Mouse (Mus musculus) gastrocnemius, postnatal 36 days (tissue): ENCODE measurements around the gene Dnase1. TPM values are rescaled to one million over a fixed set of nuclear protein-coding genes. Genes with fewer than 3 reads are reported as not detected.
A peak's percentile ranks its signal among the peaks of the same experiment; 100 is the strongest.
"Not testable (repeated sequence)": the region's sequence is repeated elsewhere in the genome, so short reads cannot be mapped to it uniquely, and the experiment has no call there.

Source experiments
- DNase-seq, 2 experiments: peaks; one replicate each; pipeline ENCODE4 v3.0.0; 2022
- intact Hi-C: fragments of 180-260 bp; cut with DNase I; formaldehyde crosslinking; loops from one replicate; pipeline ENCODE4 v1.15.1; 2025
- microRNA-seq, 2 experiments: library from miRNA; unstranded; fragments of <30 nt; microRNA quantifications; one replicate each; pipeline ENCODE4 v1.2.0; 2021
- total RNA-seq, 2 experiments: library from RNA; stranded (reverse); gene quantifications; 2 replicates each; pipeline ENCODE4 v1.2.3; 2021

The Dnase1 gene
- total RNA-seq, 2 experiments from 2014 or later: not detected

DNA sequence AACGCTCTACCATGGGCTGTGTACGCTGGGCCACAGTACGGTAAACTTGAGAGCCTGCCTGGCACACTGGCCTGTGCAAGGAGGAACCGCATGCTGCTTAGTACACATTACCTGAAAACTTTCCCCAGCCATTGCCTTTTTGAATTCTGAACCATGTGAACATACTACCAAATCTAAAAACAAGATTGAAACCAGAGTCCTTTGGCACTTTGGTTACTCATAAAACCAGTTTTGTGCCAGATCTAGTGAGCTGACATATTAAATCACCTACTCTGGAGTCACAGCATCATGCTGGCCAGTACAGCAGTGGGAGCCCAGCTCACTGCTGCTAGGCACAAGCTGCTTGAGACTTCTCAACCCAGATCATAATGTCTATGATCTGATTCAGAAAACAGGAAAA, 4.9 kb downstream of the Dnase1 start:
- DNase-seq: no peak
- intact Hi-C loops: no loop called here

DNA sequence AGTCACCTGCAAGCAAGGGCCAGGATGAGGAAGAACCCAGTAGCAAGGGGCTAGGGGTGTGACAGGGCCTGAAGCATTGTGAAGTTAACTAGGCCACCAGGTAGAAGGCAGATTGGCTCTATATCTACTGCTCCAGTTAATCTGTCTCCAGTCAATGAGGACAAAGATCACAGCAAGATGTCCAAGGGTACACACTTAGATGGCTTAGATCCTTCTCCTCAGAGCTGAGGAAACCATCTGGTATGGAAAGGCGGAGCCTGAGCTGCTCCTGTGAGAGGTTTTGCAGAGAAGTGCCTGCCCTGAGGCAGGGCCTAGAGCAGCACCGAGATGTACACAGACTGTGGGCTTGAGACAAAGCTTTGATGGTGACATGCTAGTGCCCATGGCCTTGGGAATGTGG, 7.4 kb downstream of the Dnase1 start:
- no peak for DNase-seq
- intact Hi-C loops: no loop called here

DNA sequence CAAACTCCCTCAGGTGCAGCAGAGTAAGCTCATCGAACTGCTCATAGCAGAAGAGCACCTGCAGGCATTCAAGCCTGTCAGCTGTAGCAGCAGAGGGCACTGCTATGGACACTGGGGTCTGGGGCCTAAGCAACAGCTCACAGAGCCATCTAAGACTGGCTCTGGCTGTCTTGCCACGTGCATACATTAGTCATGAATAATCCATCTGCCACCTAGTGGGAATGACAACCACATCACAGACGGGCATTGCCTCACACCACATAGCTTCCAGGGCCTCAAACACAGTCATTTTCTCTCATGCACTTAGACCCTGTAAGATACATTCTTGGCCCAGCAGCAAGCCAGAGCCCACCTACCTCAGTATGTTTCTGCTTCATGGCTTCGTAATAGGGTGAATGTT, 8.8 kb downstream of the Dnase1 start:
- intact Hi-C loops: no loop called here
- no peak for DNase-seq

DNA sequence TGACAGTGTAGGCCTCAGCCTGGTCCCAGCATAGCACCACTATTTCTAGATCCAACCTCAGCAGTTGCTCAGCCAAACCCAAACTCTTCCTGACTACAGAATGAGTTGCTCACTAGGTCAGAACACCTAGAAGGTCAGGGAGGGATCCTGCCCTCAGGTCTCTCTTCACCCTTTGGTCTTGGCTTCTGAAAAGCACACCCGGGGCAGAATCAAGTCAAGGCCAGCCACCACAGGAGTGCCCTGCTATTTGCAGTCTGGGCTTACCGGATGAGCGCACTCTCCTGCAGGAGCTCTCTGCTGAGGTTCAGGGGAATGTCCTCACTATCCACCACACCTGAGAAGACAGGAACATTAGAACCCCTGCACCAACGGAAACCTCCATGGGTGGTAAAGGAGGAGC, 15.9 kb downstream of the Dnase1 start:
- intact Hi-C loops: no loop called here
- no peak for DNase-seq

DNA sequence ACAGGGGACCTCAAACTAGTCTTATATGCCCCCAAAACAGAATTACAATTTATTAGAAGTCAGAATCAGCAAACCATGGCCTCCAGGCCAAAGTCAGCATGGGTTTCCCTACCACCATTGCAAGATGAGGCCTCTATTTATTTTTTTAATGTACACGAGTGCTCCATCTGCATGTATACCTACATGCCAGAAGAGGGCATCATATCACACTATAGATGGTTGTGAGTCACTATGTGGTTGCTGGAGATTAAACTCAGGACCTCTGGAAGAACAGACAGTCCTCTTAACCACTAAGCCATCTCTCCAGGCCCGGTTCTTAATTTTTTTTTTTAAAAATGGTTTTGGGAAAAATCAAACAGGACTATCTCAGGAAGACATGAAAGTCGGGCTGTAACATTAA, 17.1 kb downstream of the Dnase1 start:
- intact Hi-C loops: no loop called here
- no peak for DNase-seq

DNA sequence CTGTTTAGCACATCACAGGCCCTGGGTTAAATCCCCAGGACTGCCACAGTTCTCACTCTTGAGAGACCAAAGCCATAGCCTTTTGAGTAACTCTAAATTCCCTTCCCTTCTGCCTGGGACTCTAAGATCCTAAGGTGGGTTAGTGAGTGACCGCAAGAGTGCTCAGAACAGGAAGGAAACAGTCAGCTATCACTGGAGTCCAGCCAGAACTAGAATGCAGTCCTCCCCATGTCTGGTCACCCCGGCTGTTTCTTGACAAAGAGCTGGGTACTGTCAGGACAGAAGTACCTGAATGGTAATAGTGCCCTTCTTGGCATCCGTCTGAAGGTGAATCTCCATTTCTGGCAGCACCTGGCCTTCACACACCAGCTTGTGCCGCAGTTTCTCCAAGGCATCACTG, 28.2 kb downstream of the Dnase1 start:
- intact Hi-C loops: loop anchor here (5.0 kb wide), 2 partner anchors 202 to 222 kb away; no protein-coding TSS in a partner anchor
- DNase-seq: no peak

DNA sequence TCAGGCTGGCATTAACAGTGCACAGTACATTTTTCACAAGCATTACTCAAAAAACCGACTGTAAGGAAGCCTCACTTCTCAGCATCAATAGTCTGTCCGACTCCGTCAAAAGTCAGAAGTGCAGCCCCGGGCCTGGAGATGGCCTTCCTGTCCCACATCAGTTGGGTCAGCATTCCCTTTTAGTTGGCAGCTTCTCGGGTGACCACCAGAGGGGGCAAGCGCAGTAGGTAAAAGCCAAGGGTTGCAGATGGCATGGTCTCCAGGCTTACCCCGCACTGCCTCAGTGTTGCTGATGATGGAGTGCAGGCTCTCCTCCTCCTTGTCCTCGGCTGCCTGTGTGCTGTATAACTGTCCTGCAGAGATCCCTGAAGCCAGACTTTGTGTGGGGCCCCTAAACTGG, 31.8 kb downstream of the Dnase1 start:
- DNase-seq: peak; percentile 41
- intact Hi-C loops: loop anchor here (5.0 kb wide), 2 partner anchors 199 to 219 kb away; no protein-coding TSS in a partner anchor

DNA sequence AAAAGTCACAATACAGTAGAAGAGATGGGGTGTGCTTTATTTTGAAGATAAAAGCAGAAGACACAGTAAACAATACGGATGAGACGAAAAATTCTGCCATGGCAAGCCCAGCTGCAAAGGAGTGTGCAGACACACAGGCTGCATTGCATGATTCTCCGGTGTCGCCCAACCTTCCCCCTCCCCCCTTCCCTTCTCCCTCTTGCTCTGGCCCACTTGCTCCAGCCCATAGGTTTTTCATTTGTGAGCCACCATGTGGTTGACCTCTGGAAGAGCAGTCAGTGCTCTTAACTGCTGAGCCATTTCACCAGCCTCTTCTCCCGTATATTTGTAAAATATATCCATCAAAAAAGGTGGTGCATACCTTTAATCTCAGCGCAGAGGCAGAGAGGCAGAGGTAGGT, 37.6 kb downstream of the Dnase1 start:
- DNase-seq: no peak
- intact Hi-C loops: no loop called here

DNA sequence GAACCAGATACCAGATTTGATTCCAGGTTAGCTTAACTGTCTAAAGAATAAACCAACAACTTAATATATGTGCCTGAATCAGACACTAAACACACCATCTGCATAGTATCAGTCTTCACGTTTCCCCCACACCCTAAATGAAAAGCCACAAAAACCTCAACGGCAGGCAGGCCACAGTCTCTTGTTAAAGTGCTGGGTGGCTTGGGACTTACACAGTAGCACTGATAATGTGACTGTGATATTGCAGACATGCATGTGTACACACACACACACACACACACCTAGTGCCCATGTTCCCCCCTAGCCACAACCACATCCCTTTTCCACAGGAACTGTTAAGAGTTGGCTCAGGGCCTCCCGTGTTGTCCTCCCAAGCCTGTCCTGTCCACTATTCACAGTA, 38.1 kb downstream of the Dnase1 start:
- intact Hi-C loops: loop anchor here (5.0 kb wide), 1 partner anchor 137 kb away; the partner anchor contains the start of gene Crebbp
- DNase-seq: no peak

DNA sequence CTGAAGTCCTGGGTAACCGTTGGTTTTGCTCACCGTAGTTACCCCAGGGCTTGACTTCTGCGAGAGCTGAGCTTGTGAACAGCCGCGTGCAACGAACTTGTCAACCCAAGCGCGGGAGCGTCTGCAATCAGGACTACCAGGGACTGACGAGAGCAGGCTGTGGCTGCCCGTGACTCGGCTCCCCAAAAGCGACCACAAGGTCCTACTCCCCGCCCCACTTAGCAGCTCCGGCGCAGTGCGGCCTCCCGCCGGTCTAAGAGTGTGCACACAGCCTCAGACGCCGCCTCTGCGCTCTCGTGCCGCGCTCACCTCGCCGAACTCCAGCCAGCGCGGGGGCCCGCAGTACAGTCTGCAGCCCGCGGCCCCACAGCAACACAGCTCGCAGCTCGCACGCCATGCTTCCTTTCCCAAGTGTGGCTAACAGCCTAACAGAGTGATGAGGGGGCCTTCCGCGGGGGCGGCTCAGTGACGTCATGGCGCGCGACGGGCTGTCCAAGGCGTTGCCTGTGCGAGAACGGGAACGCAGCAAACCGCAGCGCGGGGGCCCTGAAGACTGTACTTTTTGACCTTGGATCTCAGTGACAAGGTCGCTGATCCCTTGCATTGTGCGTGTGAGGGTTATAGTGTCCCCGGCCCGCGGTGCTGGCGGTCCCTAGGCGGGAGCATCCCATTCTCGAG, 40.8 kb downstream of the Dnase1 start, which contains the start of gene Trap1:
Gene Trap1, minus strand, starts transcription at position 444 of the 678 bp plus-strand sequence.
- intact Hi-C loops: loop anchor here (5.0 kb wide), 1 partner anchor 135 kb away; the partner anchor contains the start of gene Crebbp
- DNase-seq: peak; percentile 89 to 95

DNA sequence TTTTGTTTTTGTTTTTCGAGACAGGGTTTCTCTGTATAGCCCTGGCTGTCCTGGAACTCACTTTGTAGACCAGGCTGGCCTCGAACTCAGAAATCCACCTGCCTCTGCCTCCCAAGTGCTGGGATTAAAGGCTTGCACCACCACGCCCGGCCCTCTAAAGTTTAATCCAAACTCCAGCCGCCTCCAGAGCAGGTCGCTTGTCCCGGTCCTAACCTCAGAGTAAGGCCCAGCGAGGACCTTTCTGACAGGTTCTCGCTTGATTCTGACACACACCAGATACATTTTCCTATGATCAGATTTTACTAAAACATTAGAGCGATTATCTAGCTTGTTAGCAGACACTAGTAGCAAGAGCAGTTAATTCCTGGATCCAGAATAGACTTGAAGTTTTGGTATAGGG, 41.6 kb downstream of the Dnase1 start:
- DNase-seq: not testable (repeated sequence)
- intact Hi-C loops: loop anchor here (5.0 kb wide), 1 partner anchor 134 kb away; the partner anchor contains the start of gene Crebbp

DNA sequence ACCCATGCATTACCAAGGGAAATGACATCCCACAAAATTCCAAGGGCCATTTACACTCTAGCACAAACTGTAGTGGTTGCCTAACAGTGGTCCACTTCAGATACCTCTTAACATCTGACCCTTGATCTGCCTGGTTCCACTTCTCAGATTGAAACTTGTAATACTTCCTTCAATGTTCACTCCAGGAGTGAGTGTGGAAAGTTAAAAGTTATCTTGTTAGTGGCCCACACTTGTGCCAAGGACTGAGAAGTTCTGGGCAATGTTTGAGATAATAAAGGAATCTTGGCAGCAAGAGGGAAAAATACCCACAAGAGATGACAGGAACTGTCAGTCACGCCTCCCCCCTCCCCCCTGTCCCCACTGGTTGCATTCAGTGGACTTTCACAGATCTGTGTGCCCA, 42.9 kb downstream of the Dnase1 start:
- no peak for DNase-seq
- intact Hi-C loops: loop anchor here (5.0 kb wide), 1 partner anchor 133 kb away; the partner anchor contains the start of gene Crebbp

DNA sequence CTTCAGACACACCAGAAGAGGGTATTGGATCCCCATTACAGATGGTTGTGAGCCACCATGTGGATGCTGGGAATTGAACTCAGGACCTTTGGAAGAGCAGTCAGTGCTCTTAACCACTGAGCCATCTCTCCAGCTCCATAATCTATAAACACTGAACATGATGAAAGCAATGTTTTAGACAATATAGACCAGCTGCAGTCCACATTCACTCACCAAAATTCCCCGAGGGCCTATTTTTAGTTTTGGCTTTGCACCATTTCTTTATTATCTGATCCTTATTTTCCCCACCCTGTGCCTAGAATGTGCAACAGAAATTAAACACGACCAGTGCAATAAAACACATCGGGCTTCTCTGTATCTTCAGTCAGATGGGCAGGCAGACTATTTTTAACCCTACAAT, 43.7 kb downstream of the Dnase1 start:
- DNase-seq, intact Hi-C loops: not testable (repeated sequence)

DNA sequence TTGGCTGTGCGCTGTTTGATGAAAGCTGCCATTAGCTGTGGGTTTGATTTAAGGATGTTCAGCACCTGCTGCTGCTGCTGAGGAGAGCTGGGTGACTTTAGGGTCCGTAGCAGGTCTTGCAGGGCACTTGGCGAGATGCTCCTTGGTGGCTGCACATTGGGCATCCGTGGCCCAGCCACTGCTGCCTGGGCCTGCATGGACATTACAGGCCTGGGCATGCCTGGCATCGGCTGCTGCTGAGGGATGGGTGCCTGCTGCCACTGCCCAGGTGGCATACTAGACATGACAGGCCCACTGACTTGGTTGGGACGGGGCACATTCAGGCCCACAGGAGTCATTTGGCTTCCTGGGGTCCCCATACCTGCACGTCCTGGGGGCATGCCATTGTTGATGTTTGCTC, 48.3 kb downstream of the Dnase1 start:
- no peak for DNase-seq
- intact Hi-C loops: loop anchor here (5.0 kb wide), 1 partner anchor 42 kb away; no protein-coding TSS in a partner anchor

DNA sequence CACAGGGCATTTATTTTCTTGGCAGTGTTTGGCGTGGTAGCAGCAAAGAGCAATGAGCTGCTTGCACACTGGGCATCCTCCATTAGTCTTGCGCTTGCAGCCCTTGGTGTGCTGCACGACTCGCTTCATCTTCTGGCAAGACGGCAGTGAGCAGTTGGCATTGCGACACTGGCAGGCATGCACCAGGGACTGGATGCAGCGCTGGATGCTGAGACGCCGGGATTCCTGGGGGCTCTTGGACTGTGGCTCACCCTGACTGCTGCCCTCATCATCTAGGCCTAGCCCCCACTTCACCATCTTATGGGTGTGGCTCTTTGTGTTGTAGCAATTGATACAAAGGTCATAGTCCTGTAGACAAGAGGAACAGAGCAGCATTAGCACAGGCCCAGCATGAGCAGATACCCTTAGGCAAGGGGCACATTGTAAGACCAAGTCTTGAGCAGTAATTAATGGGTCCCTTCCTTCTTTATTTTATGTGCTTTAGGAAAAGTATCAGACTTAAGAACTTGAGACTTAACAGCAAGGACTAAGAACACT, 49.2 kb downstream of the Dnase1 start:
- no peak for DNase-seq
- intact Hi-C loops: loop anchor here (5.0 kb wide), 1 partner anchor 41 kb away; no protein-coding TSS in a partner anchor

DNA sequence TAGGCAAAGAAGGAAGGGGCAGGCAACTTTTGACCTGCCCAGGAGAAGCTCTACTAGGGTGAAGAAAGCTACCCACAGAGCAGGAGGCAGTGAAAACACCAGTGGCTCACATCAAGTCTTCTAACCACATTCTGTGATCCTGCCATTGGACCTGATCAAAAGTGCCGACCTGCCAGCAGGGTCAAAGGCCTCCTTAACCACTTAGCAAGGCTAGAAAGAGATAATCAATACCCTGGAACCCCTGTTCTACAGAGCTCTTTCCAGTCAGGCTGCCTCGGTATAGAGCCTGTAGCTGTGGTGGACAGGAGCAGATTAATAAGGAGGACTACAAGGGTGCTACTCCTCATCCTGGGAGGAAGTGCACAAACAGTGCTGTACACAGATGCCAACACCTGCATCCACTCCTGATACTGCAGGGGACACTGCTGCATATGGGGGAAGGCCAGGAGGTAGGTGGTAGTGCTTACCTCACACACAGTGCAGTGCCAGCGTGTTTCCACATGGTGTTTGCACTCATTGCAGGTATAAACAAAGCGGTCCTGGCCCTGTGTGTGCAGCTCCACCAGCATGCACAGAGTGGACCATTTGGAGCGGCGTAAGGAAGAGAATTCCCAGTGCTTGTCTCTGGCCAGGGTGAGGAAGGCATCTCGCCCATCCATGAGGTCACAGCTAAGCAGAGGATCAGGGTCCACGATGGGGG, 50.6 kb downstream of the Dnase1 start:
- DNase-seq: no peak
- intact Hi-C loops: loop anchor here (5.0 kb wide), 1 partner anchor 40 kb away; no protein-coding TSS in a partner anchor

Small RNAs within 50 kb of the gene (microRNA-seq; reads per million reads assigned to microRNA genes)
- gene Gm23413: 0 reads per million in 2 experiments

Other genes with a start within 250 kb of the Dnase1 start
- not detected for gene Olfr15, start 206.1 kb upstream of the Dnase1 start, total RNA-seq
- 1 to 10 TPM; 1.2 to 1.6 TPM for gene Zfp174, start 189.7 kb upstream of the Dnase1 start, total RNA-seq
- gene Naa60, start 164.6 kb upstream of the Dnase1 start, total RNA-seq: 10 to 100 TPM; 30.5 to 33.2 TPM
- 1 to 10 TPM; 5.6 to 7.0 TPM for gene Zfp597, start 152.4 kb upstream of the Dnase1 start, total RNA-seq
- not detected for gene Gm20695, start 152.3 kb upstream of the Dnase1 start, total RNA-seq
- 1 to 10 TPM; 2.1 to 2.6 TPM for gene 1700037C18Rik, start 128.3 kb upstream of the Dnase1 start, total RNA-seq
- 1 to 10 TPM; 7.6 to 9.1 TPM for gene Cluap1, start 128.1 kb upstream of the Dnase1 start, total RNA-seq
- 1 to 10 TPM; 1.3 to 3.5 TPM for gene Nlrc3, start 60.3 kb upstream of the Dnase1 start, total RNA-seq
- gene Slx4, start 33.2 kb upstream of the Dnase1 start, total RNA-seq: 1 to 10 TPM; 4.8 to 6.5 TPM
- gene Trap1, start 40.9 kb downstream of the Dnase1 start, total RNA-seq: 100 to 1,000 TPM; 102 to 117 TPM
- gene Crebbp, start 177.1 kb downstream of the Dnase1 start, total RNA-seq: 10 to 100 TPM; 30.4 to 35.4 TPM